Mouse (Mus musculus) heart, adult 8-10 months (tissue): ENCODE measurements around the gene Ppp1r16b. TPM values are rescaled to one million over a fixed set of nuclear protein-coding genes. Genes with fewer than 3 reads are reported as not detected.
"Not testable (repeated sequence)": the region's sequence is repeated elsewhere in the genome, so short reads cannot be mapped to it uniquely, and the experiment has no call there.

Source experiments
- DNase-seq: peaks from one replicate; pipeline ENCODE4 v3.0.0; 2022; ENCODE audit warnings: low spot score
- total RNA-seq, 4 experiments: library from RNA; stranded (reverse); gene quantifications; 2 replicates each; pipeline ENCODE4 v1.2.4; 2022

The Ppp1r16b gene
- total RNA-seq, 4 experiments from 2014 or later: 7.8 to 12.3 (median 10.1) TPM

DNA sequence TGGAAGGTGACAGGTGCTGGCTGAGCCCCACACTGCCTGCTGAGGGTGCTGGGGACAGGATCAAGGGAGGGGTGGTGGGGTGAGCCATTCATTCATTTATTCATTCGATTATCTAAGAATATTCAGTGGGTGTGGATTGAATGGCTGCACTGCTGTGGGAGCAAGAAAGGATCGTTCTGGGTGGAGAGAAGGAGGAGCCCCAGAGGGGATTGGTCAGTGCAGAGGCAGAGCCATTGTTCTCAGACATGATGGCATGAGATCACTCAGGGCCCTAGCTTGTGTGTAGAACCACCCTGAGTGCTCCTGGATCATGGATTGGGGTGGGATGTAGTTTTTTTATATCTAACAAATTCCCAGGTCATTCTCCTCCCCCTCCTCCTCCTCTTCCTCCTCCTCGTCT lies 56.3 kb downstream of the Ppp1r16b start:
- DNase-seq: no peak

DNA sequence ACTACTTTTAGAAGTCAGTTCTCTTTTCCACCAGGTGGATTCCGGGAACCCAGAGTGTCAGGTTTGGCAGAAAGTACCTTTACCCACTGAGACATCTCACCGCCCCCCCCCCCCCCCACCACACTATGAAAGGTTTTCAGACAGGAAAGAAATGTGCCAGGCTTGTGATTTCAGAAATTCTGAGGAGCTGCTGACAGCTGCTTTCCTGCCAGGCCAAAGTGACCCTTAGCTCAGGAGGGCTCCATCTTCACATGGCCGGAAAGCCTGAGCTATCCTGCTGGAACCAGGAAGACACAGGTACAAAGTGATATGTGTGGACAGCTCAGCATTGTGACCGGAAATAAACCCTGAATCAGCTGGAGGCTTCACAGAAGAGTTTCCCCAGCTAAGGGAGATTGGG lies 56.9 kb downstream of the Ppp1r16b start:
- no peak for DNase-seq

DNA sequence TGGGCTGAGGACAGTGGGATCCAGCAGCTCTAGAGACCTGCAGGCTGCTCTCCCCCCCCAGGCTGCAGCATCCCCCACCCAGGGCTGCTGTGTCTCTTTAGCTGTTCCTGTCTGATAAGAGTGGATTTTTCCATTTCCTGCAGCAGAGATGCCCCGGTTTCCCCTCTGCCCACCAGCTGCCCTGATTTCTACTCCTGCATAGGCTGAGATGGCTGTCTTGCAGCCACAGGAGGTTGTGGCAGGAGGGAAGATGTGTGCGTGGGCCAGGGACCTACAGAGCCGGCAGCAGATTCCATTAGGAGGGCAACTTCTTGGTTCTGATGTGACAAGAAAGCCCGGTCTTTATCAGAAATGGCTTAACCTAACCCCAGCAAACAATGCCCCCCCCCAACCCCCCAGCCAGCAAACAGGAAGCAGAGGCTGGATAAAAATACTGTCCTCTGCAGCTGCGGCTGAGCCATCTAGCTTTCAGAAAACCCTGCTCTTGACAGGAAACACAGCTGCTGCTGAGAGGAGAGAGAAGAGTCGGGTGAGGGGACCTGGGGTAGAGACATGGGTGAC lies 57.9 kb downstream of the Ppp1r16b start:
- no peak for DNase-seq

DNA sequence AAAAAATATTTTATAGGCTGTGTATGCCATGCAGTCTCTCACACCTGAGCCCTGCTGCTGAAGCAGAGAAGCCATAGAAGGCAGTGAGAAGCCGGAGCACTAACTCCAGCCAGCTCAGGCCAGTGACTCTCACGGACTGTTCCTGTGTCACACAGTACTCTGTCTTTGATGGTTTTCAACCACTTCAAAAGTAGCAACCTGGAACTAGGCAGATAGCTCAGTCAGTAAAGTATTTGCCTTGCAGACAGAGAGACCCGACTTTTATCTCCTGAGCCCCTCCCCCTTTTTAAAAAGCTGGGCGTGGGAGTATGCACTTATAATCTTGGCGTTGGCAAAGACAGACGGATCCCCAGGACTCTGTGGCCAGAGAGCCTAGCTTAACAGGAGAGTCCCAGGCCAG lies 58.6 kb downstream of the Ppp1r16b start:
- no peak for DNase-seq

DNA sequence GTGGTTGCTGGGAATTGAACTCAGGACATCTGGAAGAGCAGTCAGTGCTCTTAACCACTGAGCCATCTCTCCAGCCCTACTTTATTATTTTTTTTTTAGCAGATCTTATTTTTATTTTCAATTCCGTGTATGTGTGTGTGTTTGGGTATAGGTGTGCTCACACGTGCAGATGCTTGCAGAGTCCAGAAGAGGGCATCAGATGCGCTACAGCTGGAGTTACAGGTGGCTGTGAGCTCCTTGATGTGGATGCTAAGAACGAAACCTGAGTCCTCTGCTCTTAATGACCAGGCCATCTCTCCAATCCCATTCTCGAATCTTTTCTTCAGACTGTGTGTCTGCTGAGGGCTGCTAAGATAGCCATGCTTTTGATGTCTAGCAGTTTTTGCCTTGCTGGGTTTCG lies 61.1 kb downstream of the Ppp1r16b start:
- no peak for DNase-seq

DNA sequence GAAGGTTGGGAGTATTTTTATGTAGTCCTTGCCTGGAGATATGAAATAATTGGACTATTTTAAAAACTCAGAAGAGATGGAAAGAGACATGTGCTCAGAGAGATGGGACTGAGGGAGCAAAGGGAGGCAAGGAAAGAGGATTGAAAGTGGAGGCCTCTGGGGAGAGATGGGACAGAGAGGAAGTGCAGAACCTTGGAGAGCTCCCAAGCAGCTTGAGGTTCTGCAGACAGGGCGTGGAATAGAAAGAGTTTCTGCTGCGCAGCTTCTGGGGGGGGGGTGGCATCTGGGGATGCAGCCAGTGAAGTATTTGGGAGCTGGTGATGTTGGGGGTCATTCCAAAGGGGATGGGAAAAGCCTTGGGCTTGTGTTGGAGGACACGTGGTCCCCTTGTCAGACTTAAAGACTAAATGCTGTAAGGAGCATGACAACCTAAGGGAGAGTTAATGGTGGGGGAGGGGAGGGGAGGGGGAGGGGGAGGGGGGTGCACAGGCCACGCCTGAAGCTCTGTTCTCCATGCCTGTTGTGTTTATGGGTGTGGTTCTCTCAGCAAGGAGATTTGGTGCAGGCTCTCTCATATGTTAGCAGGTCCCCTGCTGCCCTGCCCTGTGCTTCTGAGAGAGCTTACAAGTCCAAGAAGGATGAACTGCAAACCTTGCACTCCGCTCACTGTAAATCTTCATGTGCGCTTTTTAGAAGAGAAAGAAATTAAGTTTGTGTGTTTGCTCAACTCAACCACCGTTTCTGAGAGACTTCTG lies 63.0 kb downstream of the Ppp1r16b start:
- DNase-seq: no peak

DNA sequence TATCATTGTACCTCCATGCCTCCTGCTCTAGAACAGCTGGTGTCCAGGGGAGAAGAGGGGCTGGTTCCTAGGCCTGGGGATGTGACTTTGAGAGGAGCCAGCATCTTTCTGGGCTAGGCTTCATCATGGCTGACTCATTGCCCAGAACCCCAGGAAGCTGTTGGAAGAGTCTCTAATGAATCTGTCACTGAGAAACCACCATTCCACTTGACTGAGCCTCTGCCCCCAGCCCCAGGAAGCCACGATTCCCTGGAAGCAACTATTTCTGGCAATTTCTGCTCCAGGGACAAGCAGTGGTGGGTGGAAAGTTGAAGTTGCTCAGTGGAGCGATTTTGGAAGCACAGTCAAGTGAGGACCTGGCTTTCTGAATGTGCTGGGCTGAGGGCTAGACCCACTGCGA lies 65.7 kb downstream of the Ppp1r16b start:
- DNase-seq: no peak

DNA sequence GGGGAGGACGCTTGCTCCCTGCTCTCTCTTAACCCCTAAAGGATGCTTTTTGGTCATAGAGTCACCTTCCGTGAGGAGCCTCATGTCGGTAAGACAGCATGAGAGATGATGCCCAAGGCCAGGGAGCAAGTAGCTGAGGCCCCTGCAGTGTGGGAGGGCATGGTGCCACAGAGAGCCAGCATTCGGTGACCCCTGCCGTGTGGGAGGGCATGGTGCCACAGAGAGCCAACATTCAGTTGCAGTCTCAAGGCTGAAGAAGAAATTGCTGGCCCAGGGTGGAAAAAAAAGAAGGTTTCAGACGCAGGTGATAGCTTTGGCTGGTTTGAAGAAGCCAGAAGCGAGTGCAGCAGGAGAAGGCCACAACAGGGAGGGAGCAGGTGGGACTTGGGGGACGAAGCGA lies 67.3 kb downstream of the Ppp1r16b start:
- DNase-seq: no peak

DNA sequence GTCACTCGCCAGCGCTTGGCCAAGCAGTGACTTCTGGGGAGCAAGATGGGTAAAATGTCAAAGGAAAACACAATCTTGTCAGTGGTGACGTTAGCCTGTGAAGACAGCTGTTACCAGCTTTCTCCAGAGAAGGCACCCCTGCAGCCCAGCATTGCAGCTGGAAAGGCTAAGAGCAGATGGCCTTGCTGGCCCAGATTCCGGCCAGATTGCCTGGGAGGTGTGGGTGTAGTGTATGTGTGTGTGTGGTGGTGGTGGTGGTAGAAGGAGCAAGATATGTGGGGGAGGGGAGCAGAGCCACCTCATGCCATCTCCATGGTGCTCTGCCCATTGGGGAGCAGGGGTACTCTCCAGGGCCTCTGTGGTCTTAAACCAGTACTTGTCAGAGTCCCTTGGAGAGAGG lies 67.9 kb downstream of the Ppp1r16b start:
- DNase-seq: no peak

DNA sequence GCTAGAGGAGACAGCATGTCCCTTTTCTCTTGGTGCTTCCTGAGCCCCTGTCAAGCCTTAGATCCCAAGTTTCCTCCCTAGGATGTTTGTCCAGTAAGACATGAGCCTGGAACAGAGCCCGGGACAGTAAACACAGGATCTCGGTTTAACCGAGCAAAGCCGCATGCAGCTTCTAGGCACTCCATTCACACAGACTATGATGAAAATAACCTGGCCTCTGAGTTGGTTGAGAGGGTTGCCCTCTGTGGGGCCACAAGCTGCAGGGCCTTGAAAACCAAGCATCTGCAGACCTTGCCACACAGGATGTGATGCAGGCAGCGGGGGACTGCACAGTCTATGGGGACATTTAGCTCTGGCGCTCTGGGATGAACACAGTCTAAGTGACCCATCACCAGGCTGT lies 68.7 kb downstream of the Ppp1r16b start:
- DNase-seq: peak; percentile 40

DNA sequence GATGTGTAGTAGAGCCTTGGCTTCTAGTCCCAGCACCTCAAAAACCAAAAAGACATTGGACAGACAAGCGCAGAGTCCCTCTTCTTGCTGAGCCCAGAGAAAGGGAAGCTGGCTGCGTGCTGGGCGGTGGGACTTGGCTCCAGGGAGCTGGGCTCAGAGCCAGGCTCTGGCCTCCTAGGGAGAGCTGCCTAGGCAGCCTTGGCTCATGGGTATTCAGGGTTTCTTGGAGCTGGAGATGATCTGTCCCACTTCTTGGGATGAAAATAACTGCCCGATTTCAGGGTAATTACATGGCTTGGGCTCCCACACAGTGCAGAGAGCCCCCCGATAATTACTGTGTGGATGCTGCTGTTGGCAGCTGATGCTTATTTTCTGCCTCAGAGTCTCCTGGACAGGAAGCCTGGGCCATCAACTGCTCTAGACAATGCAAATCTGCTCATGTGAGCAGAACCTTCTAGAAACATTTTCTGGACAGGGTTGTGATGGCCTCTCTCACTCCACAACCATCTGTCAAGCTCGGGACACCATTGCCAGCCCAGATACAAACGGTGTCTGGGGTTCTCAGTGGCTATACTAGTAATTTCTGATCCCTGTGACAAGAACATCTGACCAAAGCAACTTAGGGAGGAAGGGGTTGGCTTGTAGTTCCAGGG lies 69.4 kb downstream of the Ppp1r16b start:
- peak; percentile 53 for DNase-seq

DNA sequence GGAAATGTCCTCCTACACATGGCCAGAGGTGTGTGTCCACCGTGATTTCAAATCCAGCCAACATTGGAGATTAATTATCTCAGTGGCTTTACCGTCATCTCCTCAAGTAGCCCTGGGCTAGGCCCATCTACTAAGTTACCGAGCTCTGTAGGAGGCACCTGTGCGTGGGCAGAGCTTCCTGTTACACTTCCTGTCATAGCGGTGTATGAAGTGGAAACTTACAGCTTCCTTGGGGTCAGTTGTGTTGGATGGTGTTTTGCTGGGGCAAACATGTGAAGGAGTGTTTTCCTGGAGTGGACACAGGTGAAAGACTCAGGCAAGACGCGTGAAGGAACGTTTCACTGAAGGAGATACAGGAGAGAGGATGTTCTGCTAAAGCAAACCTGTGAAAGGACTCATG lies 70.1 kb downstream of the Ppp1r16b start:
- DNase-seq: peak; percentile 34

DNA sequence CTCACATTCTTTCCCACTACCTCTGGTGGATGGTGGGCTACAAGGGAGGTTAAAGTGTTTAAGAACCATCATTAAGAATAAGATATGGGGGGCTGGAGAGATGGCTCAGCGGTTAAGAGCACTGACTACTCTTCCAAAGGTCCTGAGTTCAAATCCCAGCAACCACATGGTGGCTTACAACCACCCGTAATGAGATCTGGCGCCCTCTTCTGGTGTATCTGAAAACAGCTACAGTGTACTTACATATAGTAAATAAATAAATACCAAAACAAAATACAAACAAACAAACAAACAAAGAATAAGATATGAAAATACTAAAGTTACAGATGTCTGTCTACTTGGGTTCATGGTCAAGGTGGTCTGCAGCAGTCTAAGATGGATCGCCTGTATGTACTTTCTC lies 71.0 kb downstream of the Ppp1r16b start:
- DNase-seq: not testable (repeated sequence)

DNA sequence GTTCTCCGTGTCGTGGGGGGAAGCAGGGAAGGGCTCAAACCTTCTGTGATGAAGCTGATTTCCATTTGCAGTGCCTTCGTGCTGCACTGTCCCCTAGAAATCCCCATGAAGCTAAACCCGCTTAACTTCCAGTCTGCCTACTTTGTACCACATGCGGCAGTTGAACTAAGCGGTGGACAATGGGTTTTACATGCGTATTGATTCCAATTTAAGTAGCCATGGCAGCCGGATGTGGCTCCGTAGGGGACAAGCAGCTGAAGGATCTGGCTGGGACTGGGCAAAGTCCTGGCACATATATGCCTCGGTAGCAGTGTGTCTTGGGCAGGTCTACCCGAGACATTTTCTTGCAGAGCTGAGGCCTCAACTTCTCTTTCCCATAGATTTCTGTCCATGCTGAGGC lies 73.4 kb downstream of the Ppp1r16b start:
- no peak for DNase-seq

DNA sequence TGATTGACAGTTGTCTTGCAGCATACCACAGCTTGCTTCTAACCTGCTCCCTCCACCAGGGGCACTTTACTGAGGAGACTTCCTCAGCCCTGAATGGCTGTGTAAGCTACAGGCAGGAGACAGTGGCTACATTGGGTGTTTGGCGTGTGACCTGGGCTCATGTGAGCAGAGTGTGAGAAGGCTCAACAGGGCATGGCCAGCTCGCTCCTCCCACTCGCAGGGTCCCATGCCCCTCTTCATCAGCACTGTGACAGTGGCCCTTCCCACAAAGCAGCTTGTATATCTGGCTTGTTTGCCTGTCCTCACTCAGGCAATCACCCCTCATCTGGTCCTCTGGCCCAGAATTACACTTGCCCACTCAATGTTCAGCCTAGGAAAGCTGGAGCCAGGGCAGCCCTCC lies 73.9 kb downstream of the Ppp1r16b start:
- no peak for DNase-seq

DNA sequence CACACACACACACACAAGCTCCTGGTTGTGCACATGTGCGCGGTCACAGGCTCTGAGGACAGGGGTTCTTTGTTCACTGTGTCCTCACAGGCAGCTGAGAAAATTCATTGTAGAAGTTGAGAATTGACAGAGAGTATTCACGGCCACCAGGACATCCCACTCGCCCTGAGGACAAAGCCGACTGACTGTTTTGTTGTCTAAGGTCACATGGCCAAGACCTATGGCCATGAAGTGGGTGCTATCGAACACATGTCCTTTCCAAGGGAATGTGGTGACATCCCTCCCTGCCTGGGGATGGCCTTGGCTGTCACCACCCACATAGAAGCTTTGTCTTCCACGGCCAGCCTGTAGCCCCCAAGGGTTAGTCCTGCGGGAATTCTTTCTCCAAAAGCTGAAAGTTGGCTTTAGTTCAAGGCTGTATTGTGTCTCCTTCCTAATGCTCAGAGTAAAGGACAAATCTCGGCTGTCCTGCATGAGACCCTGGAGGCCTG lies 75.9 kb downstream of the Ppp1r16b start:
- no peak for DNase-seq

DNA sequence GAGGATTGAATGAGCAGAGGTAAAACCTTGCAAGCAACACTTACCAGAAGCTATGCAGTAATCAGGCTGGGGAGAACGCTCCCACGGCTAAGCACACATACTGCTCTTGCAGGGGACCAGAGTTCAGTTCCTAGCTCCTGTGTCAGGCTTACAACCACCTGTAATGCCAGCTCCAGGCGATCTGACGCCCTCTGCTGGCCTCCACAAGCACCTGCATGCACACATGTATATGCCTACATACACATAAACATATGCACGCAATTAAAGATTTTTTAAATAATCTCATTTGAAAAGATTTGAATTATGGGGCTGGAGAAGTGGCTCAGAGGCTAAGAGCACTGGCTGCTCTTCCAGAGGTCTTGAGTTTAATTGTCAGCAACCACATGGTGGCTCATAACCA lies 77.2 kb downstream of the Ppp1r16b start:
- DNase-seq: no peak

DNA sequence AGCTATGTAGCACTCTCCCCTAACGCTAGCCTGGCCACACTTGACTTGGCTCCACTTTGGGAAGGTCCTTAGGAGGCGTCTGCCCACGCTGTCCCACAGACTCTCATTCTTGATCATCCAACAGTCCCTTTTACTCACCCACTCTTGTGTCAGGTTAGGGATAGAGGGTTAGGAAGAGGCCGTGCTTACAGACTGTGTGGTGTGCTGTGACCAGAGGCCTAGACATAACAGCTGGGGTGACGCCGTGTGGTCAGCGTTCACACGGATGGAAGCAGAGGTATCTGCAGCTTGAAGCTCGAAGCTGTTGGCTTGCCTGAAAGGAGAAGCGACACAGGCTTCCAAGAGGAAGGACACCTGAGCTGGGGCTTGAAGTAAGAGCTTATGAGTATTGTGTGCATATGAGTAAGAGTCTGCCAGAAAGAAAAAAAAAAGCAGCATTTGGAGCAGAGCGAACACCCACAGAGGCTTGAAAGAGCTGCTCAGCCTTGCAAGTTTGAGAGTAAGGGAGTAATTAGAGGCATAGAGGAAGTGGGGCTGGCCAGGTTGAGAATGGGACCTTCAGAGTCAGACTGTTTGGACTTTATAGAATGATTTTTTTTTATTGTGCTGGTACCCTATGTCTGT lies 78.4 kb downstream of the Ppp1r16b start:
- DNase-seq: no peak

DNA sequence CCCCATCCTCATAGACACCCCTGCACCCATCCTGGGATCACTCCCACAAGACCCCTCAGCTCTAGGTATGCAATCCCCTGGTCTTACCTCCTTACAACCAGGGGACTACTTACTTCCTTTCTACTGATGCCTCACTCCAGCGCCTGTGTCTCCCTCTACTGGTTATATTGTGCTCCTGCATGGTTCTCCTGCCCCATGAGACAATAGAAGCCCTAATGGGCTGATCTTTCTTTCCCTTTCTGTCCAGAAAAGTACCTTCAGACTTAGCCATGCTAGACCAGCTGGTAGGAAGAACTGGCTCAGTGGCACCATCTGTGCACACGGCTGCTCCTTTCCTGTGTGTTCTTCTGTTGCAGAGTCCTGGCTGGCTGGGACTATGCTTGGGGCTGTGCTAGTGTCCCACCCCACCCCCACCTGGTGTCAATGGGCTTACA lies 79.9 kb downstream of the Ppp1r16b start:
- DNase-seq: no peak

DNA sequence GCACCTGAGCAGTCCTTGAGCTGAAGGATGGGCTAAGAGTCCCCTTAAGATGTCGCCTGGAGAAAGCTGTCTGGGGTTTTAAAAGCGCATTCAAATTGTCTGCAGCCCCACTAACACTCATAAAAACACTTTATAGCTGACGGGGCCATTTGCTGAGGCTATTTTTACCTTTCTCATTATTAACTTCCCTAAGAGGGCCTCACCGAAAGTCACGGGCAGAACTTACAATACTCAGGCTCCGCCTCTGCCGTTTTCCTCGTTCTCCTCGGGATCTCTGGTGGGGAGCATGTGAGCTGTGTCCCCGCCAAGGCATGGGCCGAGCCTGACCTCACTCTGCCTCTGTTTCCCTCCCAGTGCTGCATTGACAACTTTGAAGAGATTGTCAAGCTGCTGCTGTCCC lies 81.0 kb downstream of the Ppp1r16b start:
- no peak for DNase-seq

DNA sequence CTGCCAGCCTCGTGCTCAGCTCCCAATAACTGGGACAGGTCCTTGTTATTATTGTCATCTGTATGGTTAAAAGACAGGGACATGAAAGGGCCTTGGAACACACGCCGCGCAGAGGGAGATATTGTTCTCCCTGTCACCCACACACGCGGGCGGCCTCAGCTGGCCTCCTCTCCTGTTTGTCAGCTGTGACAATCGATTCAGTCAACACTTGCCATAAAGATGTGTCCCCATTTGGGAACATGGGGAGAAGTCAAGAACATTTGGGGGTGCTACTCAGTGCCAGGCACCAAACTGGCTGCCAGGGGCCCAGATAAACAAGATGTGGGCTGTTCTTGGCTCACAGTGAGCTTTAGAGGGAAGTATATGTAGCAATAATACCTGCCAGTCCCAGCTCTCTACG lies 84.2 kb downstream of the Ppp1r16b start:
- no peak for DNase-seq

DNA sequence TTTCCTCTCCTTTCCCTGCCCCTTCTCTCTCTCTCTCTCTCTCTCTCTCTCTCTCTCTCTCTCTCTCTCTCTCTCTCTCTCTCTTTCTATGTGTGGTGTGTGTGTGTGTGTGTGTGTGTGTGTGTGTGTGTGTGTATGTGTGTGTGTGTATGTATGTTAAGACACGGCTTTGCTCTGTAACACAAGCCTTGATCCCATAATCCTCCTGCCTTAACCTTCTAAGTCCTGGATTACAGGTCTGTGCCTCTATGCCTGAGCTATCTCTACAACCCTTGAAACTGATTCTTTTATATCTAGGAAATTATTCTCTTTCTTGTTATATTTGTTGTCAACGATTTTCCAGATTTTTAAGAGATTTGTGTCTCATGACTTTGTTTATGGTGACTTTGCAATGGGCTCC lies 95.0 kb downstream of the Ppp1r16b start:
- DNase-seq: no peak

DNA sequence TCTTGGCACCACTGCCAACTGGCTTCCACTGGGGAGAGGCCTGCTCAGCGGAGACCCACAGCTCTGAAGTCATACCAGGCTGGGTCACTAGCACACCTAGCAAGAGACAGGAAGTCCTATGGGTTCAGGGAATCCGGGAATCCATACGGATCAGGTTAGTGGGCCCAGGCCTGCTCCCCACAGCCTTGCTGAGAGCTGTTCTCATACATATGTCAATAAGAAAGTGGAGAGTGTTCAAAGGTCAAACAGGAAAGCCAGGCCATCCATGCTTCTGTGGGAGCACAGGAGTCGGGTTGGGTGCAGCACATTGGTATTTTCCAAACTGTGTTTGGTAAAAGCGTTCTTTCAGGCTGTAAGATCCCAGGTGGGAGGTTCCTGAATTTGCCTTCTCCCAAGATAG lies 97.1 kb downstream of the Ppp1r16b start:
- DNase-seq: no peak
